In genomic region chr7:25409114-25409760, GRCm38 (mm10) we compare ENCODE assay signal across 10 mouse cellular contexts. TPM values are rescaled to one million over a fixed set of nuclear protein-coding genes. Genes with fewer than 3 reads are reported as not detected.
A peak's percentile ranks its signal among the peaks of the same experiment; 100 is the strongest.
DNase-seq lines count a peak whose midpoint lies in the region; ATAC-seq and TF ChIP-seq lines count a peak whose summit lies in the region.
"Had no signal": no experiment of that assay in that cellular context is flagged by ENCODE, and none has a peak within 500 bp of the region (broad histone marks: within the 10 kb centered on the region; RNA-seq: fewer than 3 reads in every experiment).

No protein-coding gene starts in this region.

- no peak for DNase-seq in kidney, adult 2 months
- no peak for DNase-seq in kidney, postnatal 14 days
- peak; percentile 82 for DNase-seq in ES-E14 (ENCODE audit: low read depth, low spot score)
- DNase-seq in adipocyte (ENCODE audit: low spot score): peak; percentile 29
- DNase-seq in urinary bladder, adult 2 months (ENCODE audit: low spot score): no peak
- no peak for DNase-seq in cerebellum, adult 9-10 months

- in situ Hi-C loops in ES-E14 (cut with MboI; ENCODE audit: low sequenced_read_pairs in 2 of 2, unreplicated experiment in 2 of 2): no loop called here

- no peaks in the 10 kb centered on the region for H3K27me3 ChIP-seq in kidney, adult 2 months (replicated peaks; ENCODE audit: control insufficient read depth, insufficient read depth, low read length)
- H3K27me3 ChIP-seq: embryonic facial prominence, embryonic 13.5 days; stomach, embryonic 15.5 days had no signal

- no peaks in the 10 kb centered on the region for H3K4me1 ChIP-seq in kidney, adult 2 months (ENCODE audit: control insufficient read depth, insufficient read depth, low read length)
- H3K4me1 ChIP-seq in ES-E14 (ENCODE audit: control insufficient read depth in 2 of 2, insufficient read depth in 2 of 2, low read length in 2 of 2, poor library complexity in 1 of 2): peaks cover 0 to 4% of the 10 kb centered on the region in 2 experiments; a peak in 1 of 4 replicates
- H3K4me1 ChIP-seq: embryonic facial prominence, embryonic 13.5 days; stomach, embryonic 15.5 days had no signal

- ATAC-seq in megakaryocyte, adult 5-6 weeks (ENCODE audit: poor library complexity, severe bottlenecking): peak; percentile 40; the same call in 1 of the 2 replicates

- no peak for TF ChIP-seq POLR2A in kidney, adult 2 months (IDR thresholded peaks at IDR 0.05; ENCODE audit: low read depth, low read length)

- 58% methylated on average over 4 of the region's 4 CpGs for WGBS in kidney, adult 2 months

- H3K4me3 ChIP-seq in kidney, adult 2 months (ENCODE audit: insufficient read depth, low read depth, low read length): no peak overlapping the region
- H3K4me3 ChIP-seq in ES-E14 (ENCODE audit: insufficient read depth in 1 of 2, low read depth in 1 of 2, low read length in 2 of 2, poor library complexity in 1 of 2, severe bottlenecking in 1 of 2): no peak overlapping the region
- H3K4me3 ChIP-seq: embryonic facial prominence, embryonic 13.5 days; stomach, embryonic 15.5 days had no signal

- TF ChIP-seq CTCF in kidney, adult 2 months (conservative IDR thresholded peaks at IDR 0.05; ENCODE audit: insufficient read depth, insufficient read length, low read depth, low read length): peak; percentile 38

- H3K36me3 ChIP-seq in kidney, adult 2 months (ENCODE audit: control insufficient read depth, insufficient read depth, low read length): no peaks in the 10 kb centered on the region
- no peaks in the 10 kb centered on the region for H3K36me3 ChIP-seq in ES-E14 (ENCODE audit: control insufficient read depth, insufficient read depth, low read length, poor library complexity, severe bottlenecking)
- H3K36me3 ChIP-seq: embryonic facial prominence, embryonic 13.5 days; stomach, embryonic 15.5 days had no signal

- no peak overlapping the region for H3K27ac ChIP-seq in kidney, adult 2 months (ENCODE audit: insufficient read depth, low read depth, low read length)
- no peak overlapping the region for H3K27ac ChIP-seq in ES-E14 (ENCODE audit: insufficient read depth, low read depth, low read length, poor library complexity, severe bottlenecking)
- H3K27ac ChIP-seq: embryonic facial prominence, embryonic 13.5 days; stomach, embryonic 15.5 days had no signal

- no peaks in the 10 kb centered on the region for H3K9me3 ChIP-seq in ES-E14 (ENCODE audit: control insufficient read depth, insufficient read depth, low read depth, low read length)
- H3K9me3 ChIP-seq: embryonic facial prominence, embryonic 13.5 days; stomach, embryonic 15.5 days had no signal

- no peak overlapping the region for H3K9ac ChIP-seq in ES-E14 (ENCODE audit: insufficient read depth, low read depth, low read length, poor library complexity, severe bottlenecking)
- H3K9ac ChIP-seq: embryonic facial prominence, embryonic 13.5 days; stomach, embryonic 15.5 days had no signal

TF ChIP-seq in ES-E14, 5 proteins besides CTCF, POLR2A, EP300 and RAD21:
- TF ChIP-seq HCFC1 (IDR thresholded peaks at IDR 0.05; ENCODE audit: borderline replicate concordance, insufficient read depth, low read length) (no peak), ZC3H11A (IDR thresholded peaks at IDR 0.05; ENCODE audit: borderline replicate concordance, low read depth, low read length) (peak; percentile 17; the same call in 1 of the 2 replicates)

RNA-seq across cellular contexts. Expression of gene Cxcl17, which starts 3.4 kb away (rescaled TPM):
- polyA plus RNA-seq in kidney, adult 2 months (2012; rRNA removed): 0.11 and 0.18 TPM in 2 replicates
- 0.31 TPM in 1 of 2 replicates, not detected in the other for total RNA-seq in ES-E14 (2012; rRNA removed)
- not detected in 2 replicates for total RNA-seq in megakaryocyte, adult 5-6 weeks (2015)
- total RNA-seq in megakaryocyte, adult 5-6 weeks (2017): not detected in 2 replicates
- polyA plus RNA-seq in urinary bladder, adult 2 months (2012; rRNA removed): 0.08 and 0.16 TPM in 2 replicates
- polyA plus RNA-seq: embryonic facial prominence, embryonic 13.5 days had no signal

RNA-seq across cellular contexts. Expression of gene Lipe, which starts 10.7 kb away (rescaled TPM):
- polyA plus RNA-seq in kidney, adult 2 months (2012; rRNA removed): 63.4 and 63.8 TPM in 2 replicates
- total RNA-seq in ES-E14 (2012; rRNA removed): 3.8 and 4.7 TPM in 2 replicates
- total RNA-seq in megakaryocyte, adult 5-6 weeks (2015): 17.4 and 20.6 TPM in 2 replicates
- total RNA-seq in megakaryocyte, adult 5-6 weeks (2017): 17.3 and 23.6 TPM in 2 replicates
- polyA plus RNA-seq in urinary bladder, adult 2 months (2012; rRNA removed): 24.8 and 25.1 TPM in 2 replicates

RNA-seq across cellular contexts. Expression of gene Cnfn, which starts 39.7 kb away (rescaled TPM):
- not detected in 2 replicates for polyA plus RNA-seq in kidney, adult 2 months (2012; rRNA removed)
- total RNA-seq in ES-E14 (2012; rRNA removed): not detected in 2 replicates
- total RNA-seq in megakaryocyte, adult 5-6 weeks (2015): not detected in 2 replicates
- total RNA-seq in megakaryocyte, adult 5-6 weeks (2017): not detected in 2 replicates
- not detected in 2 replicates for polyA plus RNA-seq in urinary bladder, adult 2 months (2012; rRNA removed)
- polyA plus RNA-seq: large intestine, adult 2 months had no signal

Comparison
In these comparisons a context has a peak if more than half of its experiments do, and no peak if none do; other contexts are left out.
1. DNase-seq: peak in ES-E14 (single experiment) and adipocyte (single experiment); none in kidney, adult 2 months (single experiment), kidney, postnatal 14 days (single experiment), urinary bladder, adult 2 months (single experiment) and cerebellum, adult 9-10 months (single experiment).